Mouse (Mus musculus) stomach, postnatal 0 days (tissue): Measurements from ENCODE around the gene Cdc42ep4. TPM values are rescaled to one million over a fixed set of nuclear protein-coding genes. Genes with fewer than 3 reads are reported as not detected.
A peak's percentile ranks its signal among the peaks of the same experiment; 100 is the strongest.

ENCODE experiments used
- ATAC-seq: fragments of 200-750 bp; cut with Nextera tagmentation; 2 replicates; pipeline ENCODE4 v1.8.0; 2017; ENCODE audit not compliant: low FRiP score, low TSS enrichment
- DNase-seq: peaks from one replicate; pipeline ENCODE4 v3.0.0-alpha.2; 2016; ENCODE audit warnings: low spot score
- H3K27ac ChIP-seq: fragments of 300-500 bp; sonication (generic); replicated peaks from 2 replicates; pipeline ENCODE4 v1.5.1; 2014; ENCODE audit warnings: mild to moderate bottlenecking, control low read depth
- H3K27me3 ChIP-seq: fragments of 300-500 bp; sonication (generic); 2 replicates; pipeline ENCODE4 v1.6.1; 2014; ENCODE audit warnings: low read length; ENCODE audit not compliant: control insufficient read depth, insufficient read depth
- H3K36me3 ChIP-seq: fragments of 300-500 bp; sonication (generic); 2 replicates; pipeline ENCODE4 v1.6.1; 2014; ENCODE audit warnings: low read length, mixed read lengths; ENCODE audit not compliant: control insufficient read depth, insufficient read depth
- H3K4me1 ChIP-seq: fragments of 300-500 bp; sonication (generic); replicated peaks from 2 replicates; pipeline ENCODE4 v1.6.1; 2014; ENCODE audit warnings: antibody characterized with exemption; ENCODE audit not compliant: control insufficient read depth, insufficient read depth
- H3K4me2 ChIP-seq: fragments of 300-500 bp; sonication (generic); replicated peaks from 2 replicates; pipeline ENCODE4 v1.6.1; 2014; ENCODE audit warnings: low read depth, mild to moderate bottlenecking, control low read depth, moderate library complexity
- H3K4me3 ChIP-seq: fragments of 300-500 bp; sonication (generic); 2 replicates; pipeline ENCODE4 v1.5.1; 2014; ENCODE audit warnings: low read depth, low read length, control low read depth
- H3K9ac ChIP-seq: fragments of 300-500 bp; sonication (generic); 2 replicates; pipeline ENCODE4 v1.6.1; 2014; ENCODE audit warnings: mild to moderate bottlenecking, low read length, control low read depth, mixed read lengths
- H3K9me3 ChIP-seq: fragments of 300-500 bp; sonication (generic); 2 replicates; pipeline ENCODE4 v1.6.1; 2016; ENCODE audit warnings: low read length; ENCODE audit not compliant: control insufficient read depth
- CTCF ChIP-seq: IDR thresholded peaks from 2 replicates; pipeline ENCODE4 v1.5.1; 2016; ENCODE audit warnings: antibody characterized with exemption, low read depth, mild to moderate bottlenecking, moderate library complexity
- EP300 ChIP-seq: optimal IDR thresholded peaks from 2 replicates; pipeline ENCODE3; 2016; ENCODE audit warnings: antibody characterized with exemption
- WGBS: fragments of 180-500 bp; shearing (Covaris S2); extraction: QIAGEN DNeasy Blood & Tissue Kit; methylation state at CpG from one replicate; pipeline ENCODE4 v1.1.7; 2014; 5-methylcytosine and 5-hydroxymethylcytosine counted together
- polyA plus RNA-seq: library from polyadenylated mRNA; unstranded; fragments of >200 nt; fragmentation: Nextera tagmentation; extraction: Ambion mirVana; gene quantifications from 2 replicates; pipeline ENCODE4 v1.2.1, GENCODE M21; 2015

The Cdc42ep4 gene
- polyA plus RNA-seq, 1 experiment from 2014 or later, result 28.9 TPM

DNA sequence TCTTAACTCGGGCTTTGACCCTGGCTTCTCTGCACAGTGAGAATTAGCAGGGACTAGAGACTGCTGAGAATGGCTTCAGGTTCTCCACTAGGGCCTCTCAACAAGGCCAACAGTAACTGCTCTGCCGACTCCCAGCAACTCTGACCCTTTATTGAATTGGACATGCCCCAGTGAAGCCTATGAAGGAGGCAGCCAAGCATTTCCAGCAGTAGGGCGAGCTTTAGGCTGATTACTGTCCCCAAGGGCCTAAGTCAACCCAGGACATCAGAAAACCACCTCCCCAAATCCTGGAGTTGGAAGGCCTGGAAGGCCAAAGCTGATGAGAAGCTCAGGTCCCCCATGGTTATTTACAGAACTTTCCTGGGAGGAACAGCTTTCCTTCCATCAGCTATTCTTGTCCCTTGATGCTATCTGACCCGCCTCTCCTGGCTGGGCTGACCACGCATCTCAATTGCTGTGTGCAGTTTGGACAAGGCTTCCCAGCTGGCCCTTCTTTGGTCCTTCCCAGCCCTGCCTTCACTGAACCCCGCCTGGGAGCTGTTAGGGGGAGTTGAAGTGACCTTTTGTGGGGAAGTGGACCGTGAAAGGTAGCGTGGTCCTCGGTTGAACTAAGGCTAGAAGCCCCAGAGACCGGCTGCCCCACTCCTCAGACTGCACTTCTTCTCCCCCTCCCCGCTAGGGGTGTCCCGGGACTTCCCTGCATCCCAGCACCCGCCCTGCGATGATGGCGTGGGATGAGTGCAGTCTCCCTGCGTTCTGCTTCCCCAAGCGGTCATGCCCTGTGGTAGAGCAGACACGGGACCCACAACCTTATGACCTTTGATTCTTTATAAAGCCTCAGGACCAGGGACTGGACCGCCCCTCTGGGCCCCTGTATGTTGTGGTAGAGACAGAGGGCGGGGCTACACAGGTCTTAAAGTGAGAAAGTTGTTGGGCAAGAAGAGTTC lies 27.3 kb upstream of the Cdc42ep4 start:
- H3K27me3 ChIP-seq, result no peaks in the 10 kb centered on the region
- H3K36me3 ChIP-seq, result no peaks in the 10 kb centered on the region
- no peak overlapping the region for H3K9ac ChIP-seq
- H3K4me2 ChIP-seq, result no peak overlapping the region
- H3K4me3 ChIP-seq, result no peak overlapping the region
- ATAC-seq (0 out of 2 replicates have a peak, but pooled peaks have one; percentile 42), DNase-seq (no peak)
- no peak for TF ChIP-seq CTCF
- no peak for TF ChIP-seq EP300
- WGBS, result 42% methylated on average over 20 of the region's 20 CpGs
- H3K9me3 ChIP-seq, result no peaks in the 10 kb centered on the region
- H3K4me1 ChIP-seq, result peaks cover 9% of the 10 kb centered on the region
- peak overlapping the region; percentile 63 for H3K27ac ChIP-seq

DNA sequence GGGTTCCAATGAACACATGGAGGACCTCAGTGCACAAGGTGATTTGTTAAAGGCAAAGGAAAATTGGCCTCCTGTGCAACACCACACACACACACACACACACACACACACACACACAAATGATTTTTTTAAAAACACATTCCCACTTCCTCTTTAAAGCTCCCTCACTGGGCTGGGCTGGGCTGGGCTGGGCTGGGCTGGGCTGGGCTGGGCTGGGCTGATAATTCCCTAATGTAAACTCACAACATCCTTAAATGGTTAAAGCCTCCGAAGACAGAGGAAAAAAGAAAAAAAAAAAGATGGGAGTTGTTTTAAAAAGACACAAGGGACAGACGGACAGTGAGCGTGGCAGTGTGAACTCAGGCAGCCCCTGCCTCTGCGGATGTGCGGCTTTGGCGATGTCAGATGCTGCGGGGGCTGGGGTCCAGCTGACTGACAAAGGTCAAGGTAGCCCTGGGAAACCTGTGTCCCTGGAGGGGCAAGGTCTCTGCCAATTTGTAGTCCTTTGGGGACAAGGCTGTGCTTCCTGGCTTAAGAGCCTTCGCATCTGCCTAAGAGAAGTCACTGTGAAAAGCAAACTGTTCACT lies 26.3 kb upstream of the Cdc42ep4 start:
- Histone ChIP-seq H3K4me2 (no peak overlapping the region), H3K27me3 (no peaks in the 10 kb centered on the region), H3K9ac (no peak overlapping the region; the same call in 1 of the 2 replicates), H3K4me1 (peaks cover 9% of the 10 kb centered on the region), H3K27ac (peak overlapping the region; percentile 45; the same call in 1 of the 2 replicates), H3K9me3 (no peaks in the 10 kb centered on the region), H3K4me3 (no peak overlapping the region), H3K36me3 (no peaks in the 10 kb centered on the region)
- DNase-seq, result peak; percentile 54
- 41% methylated on average over 8 of the region's 8 CpGs for WGBS
- peak; percentile 74 for ATAC-seq
- TF ChIP-seq CTCF, result no peak
- no peak for TF ChIP-seq EP300

DNA sequence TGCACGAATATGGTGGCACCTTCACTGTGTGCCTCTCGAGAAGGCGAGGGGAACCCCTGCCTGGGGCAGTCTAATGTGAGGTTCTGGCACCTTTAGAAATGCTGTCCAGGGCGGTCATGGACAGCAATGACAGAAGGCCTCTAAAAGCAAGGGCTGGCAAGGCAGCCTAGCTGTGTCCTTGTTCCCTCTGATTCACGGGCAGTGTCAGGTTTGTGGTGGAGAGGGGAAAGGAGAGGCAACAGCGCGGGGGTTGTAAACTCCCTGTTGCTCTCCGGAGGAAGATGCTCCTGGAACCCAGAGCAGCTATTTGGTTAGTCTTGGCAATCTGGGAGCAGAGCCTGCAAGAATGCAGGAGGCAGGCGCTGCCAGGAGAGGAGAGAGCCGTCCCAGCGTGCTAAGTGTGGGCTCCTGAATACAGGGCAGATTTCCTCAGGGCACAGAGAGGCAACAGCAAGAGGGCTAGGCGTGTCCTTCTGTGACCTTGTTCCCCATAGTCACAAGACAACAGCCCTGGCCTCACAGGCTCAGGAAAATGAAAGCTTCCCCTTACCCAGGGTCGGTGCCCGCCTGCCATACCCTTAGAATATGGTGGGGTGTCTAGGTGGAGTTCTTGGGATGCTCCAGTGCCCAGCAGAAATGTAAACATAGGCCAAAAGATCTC lies 25.3 kb upstream of the Cdc42ep4 start:
- WGBS, result 66% methylated on average over 14 of the region's 14 CpGs
- DNase-seq, result no peak

DNA sequence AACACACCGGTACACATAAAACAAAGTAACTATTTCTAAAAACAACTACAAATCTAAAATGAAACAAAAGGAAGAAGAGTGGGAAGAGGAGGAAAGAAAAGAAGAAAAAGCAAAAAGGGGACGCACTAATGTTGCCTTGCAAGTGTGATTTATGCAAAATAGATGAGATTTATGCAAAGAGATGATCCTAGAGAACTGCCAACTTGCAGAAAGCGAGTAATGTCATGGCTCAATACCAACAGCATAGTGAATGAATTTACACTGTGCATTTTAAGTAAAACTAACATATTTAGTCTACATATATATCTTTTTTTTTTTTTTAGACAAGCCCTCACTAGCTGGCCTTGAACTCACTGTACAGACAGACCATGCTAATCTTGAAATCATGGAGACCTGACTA lies 23.1 kb upstream of the Cdc42ep4 start:
- Histone ChIP-seq H3K27me3 (no peaks in the 10 kb centered on the region), H3K27ac (no peak overlapping the region), H3K4me1 (peaks cover 9% of the 10 kb centered on the region), H3K36me3 (no peaks in the 10 kb centered on the region), H3K9me3 (no peaks in the 10 kb centered on the region), H3K4me2 (no peak overlapping the region), H3K4me3 (no peak overlapping the region), H3K9ac (no peak overlapping the region)
- no peak for DNase-seq
- ATAC-seq, result no peak
- WGBS, result 90% methylated on average over 3 of the region's 3 CpGs
- no peak for TF ChIP-seq EP300
- no peak for TF ChIP-seq CTCF

More for the DNA sequence above, 25.3 kb upstream of the Cdc42ep4 start:
- H3K4me3 ChIP-seq, result no peak overlapping the region
- no peak for ATAC-seq
- no peak overlapping the region for H3K4me2 ChIP-seq
- no peaks in the 10 kb centered on the region for H3K27me3 ChIP-seq
- H3K4me1 ChIP-seq, result peaks cover 9% of the 10 kb centered on the region
- H3K36me3 ChIP-seq, result no peaks in the 10 kb centered on the region
- no peak overlapping the region for H3K27ac ChIP-seq
- no peak overlapping the region for H3K9ac ChIP-seq
- no peaks in the 10 kb centered on the region for H3K9me3 ChIP-seq
- no peak for TF ChIP-seq CTCF
- TF ChIP-seq EP300, result no peak

DNA sequence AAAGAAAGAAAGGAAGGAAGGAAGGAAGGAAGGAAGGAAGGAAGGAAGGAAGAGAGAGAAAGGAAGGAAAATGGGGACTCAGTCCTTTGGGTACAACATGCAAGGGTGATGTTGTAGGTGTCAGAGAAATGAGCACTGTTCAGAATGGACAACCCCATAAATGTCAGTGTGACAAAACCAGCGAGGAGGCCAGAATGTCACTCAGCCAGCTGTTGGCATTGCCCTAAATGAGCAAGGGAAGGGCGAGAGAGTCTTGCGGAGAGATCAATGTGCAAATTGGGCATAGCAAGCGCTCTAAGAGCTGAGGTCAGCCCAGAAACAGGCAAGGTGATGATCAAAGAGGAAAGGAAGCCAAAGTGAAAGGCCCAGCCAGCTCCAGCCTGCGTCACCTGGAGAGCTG lies 21.5 kb upstream of the Cdc42ep4 start:
- Histone ChIP-seq H3K27ac (no peak overlapping the region), H3K4me1 (peaks cover 5% of the 10 kb centered on the region; the same call in 1 of the 2 replicates), H3K4me3 (no peak overlapping the region), H3K9ac (no peak overlapping the region), H3K27me3 (no peaks in the 10 kb centered on the region), H3K36me3 (no peaks in the 10 kb centered on the region), H3K4me2 (no peak overlapping the region), H3K9me3 (no peaks in the 10 kb centered on the region)
- ATAC-seq, result no peak
- TF ChIP-seq EP300 (no peak), CTCF (no peak)
- no peak for DNase-seq
- WGBS, result 91% methylated on average over 5 of the region's 5 CpGs
